Mouse (Mus musculus) kidney, adult 18-20 months (tissue): ENCODE results near the gene Ing3.

Experiments used
- DNase-seq: peaks from one replicate; pipeline ENCODE4 v3.0.0; 2021

Ing3 gene

GRCm38 (mm10) chr6:21949226-21949731, at the start of gene Ing3:
Gene Ing3 (plus strand): TSS chr6:21949571.
- DNase-seq: peak; percentile 95

GRCm38 (mm10) chr6:21909720-21910119, 39.7 kb upstream of the Ing3 start:
- no peak for DNase-seq

- DNase-seq: no peak
Measured at GRCm38 (mm10) chr6:21910804-21911203, 38.6 kb upstream of the Ing3 start.

GRCm38 (mm10) chr6:21916591-21916990, 32.8 kb upstream of the Ing3 start:
- DNase-seq: no peak

- DNase-seq: no peak
Measured at GRCm38 (mm10) chr6:21924150-21924549, 25.2 kb upstream of the Ing3 start.

- no peak for DNase-seq
Measured at GRCm38 (mm10) chr6:21937981-21938635, 11.3 kb upstream of the Ing3 start.

GRCm38 (mm10) chr6:21949771-21950448, 539 bp downstream of the Ing3 start:
- peak; percentile 99 for DNase-seq

GRCm38 (mm10) chr6:21950676-21951075, 1.3 kb downstream of the Ing3 start:
- peak; percentile 54 for DNase-seq

GRCm38 (mm10) chr6:21955468-21955867, 6.1 kb downstream of the Ing3 start:
- DNase-seq: no peak

GRCm38 (mm10) chr6:21958922-21959321, 9.6 kb downstream of the Ing3 start:
- no peak for DNase-seq

- DNase-seq: peak; percentile 19
Measured at GRCm38 (mm10) chr6:21959909-21960308, 10.5 kb downstream of the Ing3 start.

GRCm38 (mm10) chr6:21977532-21977931, 28.2 kb downstream of the Ing3 start:
- DNase-seq: no peak

- DNase-seq: no peak
Measured at GRCm38 (mm10) chr6:21981114-21981513, 31.7 kb downstream of the Ing3 start.

- DNase-seq: peak; percentile 44
Measured at GRCm38 (mm10) chr6:21984990-21985731, 35.8 kb downstream of the Ing3 start.

GRCm38 (mm10) chr6:21985732-21986540, 36.6 kb downstream of the Ing3 start, which contains the start of gene Cped1:
Gene Cped1 (plus strand): TSS chr6:21985916.
- DNase-seq: peak; percentile 72

- DNase-seq: peak; percentile 57
Measured at GRCm38 (mm10) chr6:21986660-21987331, 37.4 kb downstream of the Ing3 start.

GRCm38 (mm10) chr6:21987554-21987953, 38.2 kb downstream of the Ing3 start:
- DNase-seq: no peak

GRCm38 (mm10) chr6:21988296-21988695, 38.9 kb downstream of the Ing3 start:
- DNase-seq: no peak

GRCm38 (mm10) chr6:21989081-21989480, 39.7 kb downstream of the Ing3 start:
- DNase-seq: no peak

- DNase-seq: no peak
Measured at GRCm38 (mm10) chr6:21990181-21991135, 41.1 kb downstream of the Ing3 start.

GRCm38 (mm10) chr6:21991151-21991550, 41.8 kb downstream of the Ing3 start:
- DNase-seq: no peak
